Mouse (Mus musculus): ENCODE measurements at regions not wholly inside any gene's neighbourhood (a gene's known extent, or its start where the extent isn't known, plus 50 kb on each side); places are given as distances from the start of the nearest gene placed in this dataset.
A peak's percentile ranks its signal among the peaks of the same experiment; 100 is the strongest.

GRCm38 (mm10) chr4:7688516-7688915 is 550.3 kb downstream of the Car8 start:
- 81% methylated on average over 4 of the region's 4 CpGs for WGBS
- ATAC-seq: no peak
- TF ChIP-seq CTCF (IDR thresholded peaks at IDR 0.05) (no peak), EP300 (IDR thresholded peaks at IDR 0.05) (no peak)
- Histone ChIP-seq H3K36me3 (ENCODE audit: insufficient read depth, low read length) (no peaks in the 10 kb centered on the region), H3K9me3 (ENCODE audit: low read length) (no peaks in the 10 kb centered on the region), H3K4me2 (replicated peaks; ENCODE audit: low read depth, low read length) (no peak overlapping the region), H3K4me1 (ENCODE audit: insufficient read depth, low read depth, low read length) (no peaks in the 10 kb centered on the region), H3K4me3 (ENCODE audit: low read depth, low read length) (no peak overlapping the region), H3K27ac (ENCODE audit: low read length) (no peak overlapping the region), H3K27me3 (replicated peaks; ENCODE audit: insufficient read depth, low read length) (no peaks in the 10 kb centered on the region), H3K9ac (replicated peaks; ENCODE audit: low read depth) (no peak overlapping the region)
- no peak for DNase-seq (ENCODE audit: low spot score)

- no peak overlapping the region for H3K27ac ChIP-seq (ENCODE audit: low read length)
- no peak overlapping the region for H3K4me3 ChIP-seq (ENCODE audit: low read depth, low read length)
- ATAC-seq (no peak), DNase-seq (ENCODE audit: low spot score) (no peak)
- H3K27me3 ChIP-seq (replicated peaks; ENCODE audit: insufficient read depth, low read length): no peaks in the 10 kb centered on the region
- no peak overlapping the region for H3K9ac ChIP-seq (replicated peaks; ENCODE audit: low read depth)
- no peak for TF ChIP-seq CTCF (IDR thresholded peaks at IDR 0.05)
- H3K4me1 ChIP-seq (ENCODE audit: insufficient read depth, low read depth, low read length): no peaks in the 10 kb centered on the region
- no peaks in the 10 kb centered on the region for H3K36me3 ChIP-seq (ENCODE audit: insufficient read depth, low read length)
- 63% methylated on average over 1 of the region's 1 CpGs for WGBS
- H3K9me3 ChIP-seq (ENCODE audit: low read length): no peaks in the 10 kb centered on the region
- H3K4me2 ChIP-seq (replicated peaks; ENCODE audit: low read depth, low read length): no peak overlapping the region
These were observed 551.6 kb downstream of the Car8 start for GRCm38 (mm10) chr4:7687231-7687630.

- 61% methylated on average over 4 of the region's 4 CpGs for WGBS
- Histone ChIP-seq H3K9me3 (ENCODE audit: low read length) (no peaks in the 10 kb centered on the region), H3K4me2 (replicated peaks; ENCODE audit: low read depth, low read length) (no peak overlapping the region), H3K36me3 (ENCODE audit: insufficient read depth, low read length) (no peaks in the 10 kb centered on the region), H3K9ac (replicated peaks; ENCODE audit: low read depth) (no peak overlapping the region), H3K4me3 (ENCODE audit: low read depth, low read length) (no peak overlapping the region), H3K4me1 (ENCODE audit: insufficient read depth, low read depth, low read length) (no peaks in the 10 kb centered on the region), H3K27ac (ENCODE audit: low read length) (no peak overlapping the region), H3K27me3 (replicated peaks; ENCODE audit: insufficient read depth, low read length) (no peaks in the 10 kb centered on the region)
- TF ChIP-seq EP300 (IDR thresholded peaks at IDR 0.05): no peak
- no peak for TF ChIP-seq CTCF (IDR thresholded peaks at IDR 0.05)
- DNase-seq (ENCODE audit: low spot score) (no peak), ATAC-seq (no peak)
These were observed 568.1 kb downstream of the Car8 start for GRCm38 (mm10) chr4:7670795-7671105.

- TF ChIP-seq EP300 (IDR thresholded peaks at IDR 0.05) (no peak), CTCF (IDR thresholded peaks at IDR 0.05) (no peak)
These were observed 568.6 kb downstream of the Car8 start for GRCm38 (mm10) chr4:7669992-7670794.

GRCm38 (mm10) chr4:7666935-7667594 is 571.8 kb downstream of the Car8 start:
- H3K27ac ChIP-seq (ENCODE audit: low read length): no peak overlapping the region
- H3K36me3 ChIP-seq (ENCODE audit: insufficient read depth, low read length): no peaks in the 10 kb centered on the region
- no peak overlapping the region for H3K4me2 ChIP-seq (replicated peaks; ENCODE audit: low read depth, low read length)
- no peaks in the 10 kb centered on the region for H3K27me3 ChIP-seq (replicated peaks; ENCODE audit: insufficient read depth, low read length)
- H3K9ac ChIP-seq (replicated peaks; ENCODE audit: low read depth): no peak overlapping the region
- no peak for DNase-seq (ENCODE audit: low spot score)
- H3K9me3 ChIP-seq (ENCODE audit: low read length): no peaks in the 10 kb centered on the region
- no peak overlapping the region for H3K4me3 ChIP-seq (ENCODE audit: low read depth, low read length)
- no peaks in the 10 kb centered on the region for H3K4me1 ChIP-seq (ENCODE audit: insufficient read depth, low read depth, low read length)
- TF ChIP-seq CTCF (IDR thresholded peaks at IDR 0.05) (no peak), EP300 (IDR thresholded peaks at IDR 0.05) (no peak)
- no peak for ATAC-seq
- WGBS: 58% methylated on average over 7 of the region's 7 CpGs

More at GRCm38 (mm10) chr4:7669992-7670794, 568.6 kb downstream of the Car8 start:
- ATAC-seq (no peak), DNase-seq (ENCODE audit: low spot score) (peak; percentile 12)
- Histone ChIP-seq H3K9me3 (ENCODE audit: low read length) (no peaks in the 10 kb centered on the region), H3K27ac (ENCODE audit: low read length) (no peak overlapping the region), H3K4me2 (replicated peaks; ENCODE audit: low read depth, low read length) (no peak overlapping the region), H3K27me3 (replicated peaks; ENCODE audit: insufficient read depth, low read length) (no peaks in the 10 kb centered on the region), H3K36me3 (ENCODE audit: insufficient read depth, low read length) (no peaks in the 10 kb centered on the region), H3K4me3 (ENCODE audit: low read depth, low read length) (no peak overlapping the region), H3K4me1 (ENCODE audit: insufficient read depth, low read depth, low read length) (no peaks in the 10 kb centered on the region), H3K9ac (replicated peaks; ENCODE audit: low read depth) (no peak overlapping the region)
- WGBS: 50% methylated on average over 4 of the region's 4 CpGs

GRCm38 (mm10) chr4:7642878-7643590 is 595.8 kb downstream of the Car8 start:
- ATAC-seq (no peak), DNase-seq (ENCODE audit: low spot score) (no peak)
- 70% methylated on average over 8 of the region's 8 CpGs for WGBS
- H3K9me3 ChIP-seq (ENCODE audit: low read length): no peaks in the 10 kb centered on the region
- no peak overlapping the region for H3K4me2 ChIP-seq (replicated peaks; ENCODE audit: low read depth, low read length)
- TF ChIP-seq EP300 (IDR thresholded peaks at IDR 0.05): no peak
- TF ChIP-seq CTCF (IDR thresholded peaks at IDR 0.05): no peak
- H3K27me3 ChIP-seq (replicated peaks; ENCODE audit: insufficient read depth, low read length): no peaks in the 10 kb centered on the region
- H3K36me3 ChIP-seq (ENCODE audit: insufficient read depth, low read length): no peaks in the 10 kb centered on the region
- no peak overlapping the region for H3K27ac ChIP-seq (ENCODE audit: low read length)
- H3K4me3 ChIP-seq (ENCODE audit: low read depth, low read length): no peak overlapping the region
- no peak overlapping the region for H3K9ac ChIP-seq (replicated peaks; ENCODE audit: low read depth)
- no peaks in the 10 kb centered on the region for H3K4me1 ChIP-seq (ENCODE audit: insufficient read depth, low read depth, low read length)

Data from lung, postnatal 0 days (tissue).